ENCODE assay signal across 11 mouse cellular contexts in the genomic region with DNA sequence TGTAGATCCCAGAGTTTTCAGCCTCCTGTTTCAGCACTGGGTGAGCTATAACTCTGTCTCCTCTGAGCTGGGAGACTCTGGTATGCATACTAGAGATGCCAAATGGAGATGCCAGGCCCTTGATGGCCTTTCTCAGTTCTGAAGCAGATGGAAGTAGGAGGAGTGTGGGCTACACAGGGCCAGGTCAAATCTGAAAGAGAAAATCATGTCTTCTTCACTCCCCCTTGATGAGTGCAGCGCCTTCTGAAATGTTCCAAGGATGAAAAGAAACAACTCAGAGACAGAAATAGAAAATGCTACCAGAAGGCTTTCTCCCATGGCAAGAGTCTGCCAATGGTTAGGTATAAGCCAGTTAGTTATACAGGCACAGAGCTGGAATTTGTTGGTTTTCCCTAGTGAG.
"Had no signal": no experiment of that assay in that cellular context is flagged by ENCODE, and none has a peak within 500 bp of the region (broad histone marks: within the 10 kb centered on the region; RNA-seq: fewer than 3 reads in every experiment).

No protein-coding gene starts in this region.

- DNase-seq: kidney, adult 11 months; kidney, adult 9 months; kidney, postnatal 36 days; layer of hippocampus, adult 9-11 months; layer of hippocampus, postnatal 36 days; lung, embryonic 14.5 days; lung, postnatal 10 days; lung, postnatal 4 days; retina, postnatal 1 day; thymus, adult 18-20 months; thymus, postnatal 14 days had no signal
